Mouse (Mus musculus): ENCODE measurements around the gene Atoh8. TPM values are rescaled to one million over a fixed set of nuclear protein-coding genes. Genes with fewer than 3 reads are reported as not detected.

The Atoh8 gene
- total RNA-seq, 2 experiments from 2014 or later = 8.3 to 9.1 TPM

Other genes with a start within 250 kb of the Atoh8 start
- gene St3gal5, start 138.0 kb downstream of the Atoh8 start, total RNA-seq (2021) = 10 to 100 TPM; 62.4 to 70.3 TPM
- gene Sftpb, start 69.0 kb upstream of the Atoh8 start, total RNA-seq (2021) = not detected
- gene Usp39, start 109.6 kb upstream of the Atoh8 start, total RNA-seq (2021) = 10 to 100 TPM; 15.9 to 16.1 TPM
- gene 0610030E20Rik, start 111.7 kb upstream of the Atoh8 start, total RNA-seq (2021) = 1 to 10 TPM; 8.4 to 8.5 TPM
- 10 to 100 TPM; 20.0 to 22.6 TPM for gene Tmem150a, start 119.9 kb upstream of the Atoh8 start, total RNA-seq (2021)
- gene Rnf181, start 131.4 kb upstream of the Atoh8 start, total RNA-seq (2021) = 10 to 100 TPM; 37.5 to 41.6 TPM
- gene Vamp5, start 144.9 kb upstream of the Atoh8 start, total RNA-seq (2021) = 10 to 100 TPM; 48.9 to 61.5 TPM
- 10 to 100 TPM; 70.0 to 79.6 TPM for gene Vamp8, start 155.1 kb upstream of the Atoh8 start, total RNA-seq (2021)
- 10 to 100 TPM; 26.0 to 34.2 TPM for gene Ggcx, start 178.7 kb upstream of the Atoh8 start, total RNA-seq (2021)
- 100 to 1,000 TPM; 130 to 166 TPM for gene Mat2a, start 204.0 kb upstream of the Atoh8 start, total RNA-seq (2021)

Measured in heart, adult 18-20 months (tissue).